Mouse (Mus musculus) kidney, adult 10 weeks (tissue): ENCODE measurements around the gene Afdn. TPM values are rescaled to one million over a fixed set of nuclear protein-coding genes. Genes with fewer than 3 reads are reported as not detected.

ENCODE experiments used
- polyA plus RNA-seq: library from polyadenylated mRNA; stranded (reverse); fragments of 350-450 nt; fragmentation: Illumina TruSeq; extraction: RNeasy Lipid Tissue Mini Kit (QIAGEN cat#74804); gene quantifications from one replicate; pipeline ENCODE4 v1.2.3, GENCODE M21; 2014; ENCODE audit warnings: low read depth, low replicate concordance

The Afdn gene
- polyA plus RNA-seq: 112 TPM

GRCm38 (mm10) chr17:13759853-13760627 lies at the start of gene Afdn:
Gene Afdn (plus strand): TSS chr17:13760539.

GRCm38 (mm10) chr17:13761179-13761913 lies 1.0 kb downstream of the Afdn start, which contains the start of gene Tcte2:
Gene Tcte2 (minus strand): TSS chr17:13761825.

GRCm38 (mm10) chr17:13948073-13948472 lies 187.7 kb downstream of the Afdn start, which contains the start of gene Gm7168:
Gene Gm7168 (plus strand): TSS chr17:13948373.

Other genes starting within 250 kb of the Afdn start
- gene Tcte2, start 1.3 kb downstream of the Afdn start, polyA plus RNA-seq: 4.2 TPM
- not detected for gene Gm7168, start 187.8 kb downstream of the Afdn start, polyA plus RNA-seq
- not detected for gene Gm7356, start 243.2 kb downstream of the Afdn start, polyA plus RNA-seq